Mouse (Mus musculus) CH12.LX (cell line): ENCODE results near the gene Fdxr. TPM values are rescaled to one million over a fixed set of nuclear protein-coding genes. Genes with fewer than 3 reads are reported as not detected.
A peak's percentile ranks its signal among the peaks of the same experiment; 100 is the strongest.

Source experiments
- DNase-seq: peaks from one replicate; pipeline ENCODE4 v3.0.0-alpha.2; 2013; ENCODE audit errors: extremely low read depth
- H3K27ac ChIP-seq: 2 replicates; pipeline ENCODE4 v1.5.1; 2012; ENCODE audit warnings: low read depth, mild to moderate bottlenecking, control low read depth, moderate library complexity; ENCODE audit not compliant: insufficient read depth
- H3K27me3 ChIP-seq: replicated peaks from 2 replicates; pipeline ENCODE3; 2012; ENCODE audit warnings: inconsistent platforms
- H3K36me3 ChIP-seq, 2 experiments: replicated peaks in 1 of 2; 2 replicates each; pipeline versions ENCODE3 to v1.6.1; 2012; ENCODE audit warnings: inconsistent platforms in 1 of 2, low read length in 1 of 2, mild to moderate bottlenecking in 1 of 2, mixed read lengths in 1 of 2, moderate library complexity in 1 of 2; ENCODE audit not compliant: control insufficient read depth in 1 of 2, insufficient read depth in 1 of 2
- H3K4me1 ChIP-seq, 2 experiments: 2 replicates each; pipeline ENCODE4 v1.6.1; 2012; ENCODE audit warnings: inconsistent platforms in 1 of 2, moderate library complexity in 1 of 2; ENCODE audit not compliant: insufficient read depth in 2 of 2, control insufficient read depth in 1 of 2
- H3K4me2 ChIP-seq: 2 replicates; pipeline ENCODE4 v1.6.1; 2012; ENCODE audit warnings: low read depth, mild to moderate bottlenecking, control low read depth; ENCODE audit not compliant: poor library complexity, insufficient read depth, severe bottlenecking
- H3K4me3 ChIP-seq, 3 experiments: fragments of 150-350 bp in 1 of 3; sonication (generic) in 1 of 3; replicated peaks in 1 of 3; 2 replicates each; pipeline versions ENCODE3 to v1.5.1; 2011 to 2012; ENCODE audit warnings: low read depth in 2 of 3, low read length in 2 of 3, mild to moderate bottlenecking in 2 of 3, moderate library complexity in 2 of 3, control low read depth in 1 of 3, improper control_type of control experiment in 1 of 3, inconsistent platforms in 1 of 3, mixed read lengths in 1 of 3; ENCODE audit not compliant: poor library complexity in 1 of 3
- H3K79me2 ChIP-seq: replicated peaks from 2 replicates; pipeline ENCODE4 v1.6.1; 2012; ENCODE audit warnings: mild to moderate bottlenecking, moderate library complexity; ENCODE audit not compliant: control insufficient read depth, poor library complexity, insufficient read depth, severe bottlenecking; ENCODE audit errors: extremely low read depth
- H3K9ac ChIP-seq: 2 replicates; pipeline ENCODE4 v1.6.1; 2012; ENCODE audit warnings: low read depth, mild to moderate bottlenecking, control low read depth, moderate library complexity; ENCODE audit not compliant: insufficient read depth
- H3K9me3 ChIP-seq: replicated peaks from 2 replicates; pipeline ENCODE3; 2012; ENCODE audit warnings: low read length, inconsistent platforms, mixed read lengths
- CTCF ChIP-seq, 2 experiments: IDR thresholded peaks in 1 of 2; conservative IDR thresholded peaks in 1 of 2; 2 replicates each; pipeline ENCODE4 v1.5.1; 2011 to 2012; ENCODE audit warnings: low read depth in 2 of 2, low read length in 2 of 2, improper control_type of control experiment in 1 of 2, inconsistent platforms in 1 of 2, mild to moderate bottlenecking in 1 of 2, moderate library complexity in 1 of 2
- ETS1 ChIP-seq: conservative IDR thresholded peaks from 2 replicates; pipeline ENCODE4 v1.6.1; 2012; ENCODE audit warnings: low read depth, mild to moderate bottlenecking, inconsistent platforms, low read length, improper control_type of control experiment, moderate library complexity
- IRF4 ChIP-seq: IDR thresholded peaks from 2 replicates; pipeline ENCODE4 v1.6.1; 2014; ENCODE audit warnings: low read depth, mild to moderate bottlenecking, inconsistent platforms, low read length, improper control_type of control experiment
- KAT2A ChIP-seq: IDR thresholded peaks from 2 replicates; pipeline ENCODE4 v1.6.1; 2012; ENCODE audit warnings: low read length, improper control_type of control experiment, inconsistent platforms; ENCODE audit not compliant: insufficient replicate concordance
- RAD21 ChIP-seq: IDR thresholded peaks from 2 replicates; pipeline ENCODE4 v1.6.1; 2011; ENCODE audit warnings: low read depth, mild to moderate bottlenecking, low read length, improper control_type of control experiment, moderate library complexity
- ZC3H11A ChIP-seq: IDR thresholded peaks from 2 replicates; pipeline ENCODE4 v1.6.1; 2012; ENCODE audit warnings: low read depth, mild to moderate bottlenecking, inconsistent platforms, low read length, improper control_type of control experiment
- ZMIZ1 ChIP-seq: IDR thresholded peaks from 2 replicates; pipeline ENCODE4 v1.6.1; 2012; ENCODE audit warnings: low read depth, mild to moderate bottlenecking, inconsistent platforms, low read length, improper control_type of control experiment
- dilution Hi-C: fragments of 300-500 bp; cut with MboI; formaldehyde crosslinking; loops from 2 replicates; pipeline ENCODE4 v1.14.3; 2020; ENCODE audit warnings: low sequenced_read_pairs; ENCODE audit not compliant: extremely low pct_unique_long_range_greater_than_20kb, extremely low pct_ligation_motif_present
- in situ Hi-C: fragments of 300-500 bp; cut with MboI; formaldehyde crosslinking; loops from 3 replicates; pipeline ENCODE4 v1.14.3; 2019; ENCODE audit warnings: low sequenced_read_pairs, low pct_ligation_motif_present, low pct_unique_long_range_greater_than_20kb, mixed read lengths
- polyA plus RNA-seq: library from polyadenylated mRNA; unstranded; fragments of >175 nt; gene quantifications from 2 replicates; pipeline ENCODE4 v1.2.1, GENCODE M21; 2012; ENCODE audit warnings: low read depth; ENCODE audit not compliant: insufficient read length
- total RNA-seq, 2 experiments: library from RNA; depleted of rRNA; stranded (reverse); fragments of 300-350 nt in 1 of 2; fragments of >200 nt in 1 of 2; gene quantifications; 2 replicates each; pipeline ENCODE4 v1.2.3; 2012 to 2014

Fdxr gene
- total and polyA plus RNA-seq, 3 experiments: 43.8 to 63.3 (median 58.6) TPM

DNA sequence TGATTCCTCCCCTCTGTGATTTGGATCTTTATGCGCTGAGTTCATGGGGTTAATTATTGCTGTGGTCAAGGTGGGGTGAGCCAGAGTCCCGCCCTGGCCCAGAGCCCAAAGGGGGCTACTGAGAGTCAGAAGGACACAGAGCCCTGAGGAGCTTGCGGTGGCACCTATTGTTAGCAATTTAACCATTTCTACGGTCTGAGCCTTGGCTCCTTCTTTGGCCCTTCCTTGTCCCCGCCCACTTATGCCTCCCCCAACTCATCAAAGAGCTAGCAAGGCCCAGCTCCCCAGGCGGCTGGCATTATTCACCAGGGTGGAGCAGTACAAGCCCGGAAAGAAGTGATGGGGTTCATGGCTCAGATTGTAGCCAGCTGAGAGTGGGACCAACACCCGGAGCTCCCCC lies 30.0 kb upstream of the Fdxr start, which contains the start of gene Otop2:
Gene Otop2 (plus strand): TSS at position 301 of the 400 bp plus-strand sequence.
- Histone ChIP-seq H3K4me1 (peaks cover 0 to 10% of the 10 kb centered on the region in 2 experiments; a peak in 2 of 4 replicates), H3K9ac (no peak within 1 kb of the TSS), H3K27ac (no peak within 1 kb of the TSS), H3K27me3 (peaks cover 89% of the 10 kb centered on the region), H3K9me3 (no peaks in the 10 kb centered on the region), H3K79me2 (no peaks in the 10 kb centered on the region), H3K4me3 (no peak within 1 kb of the TSS), H3K4me2 (no peak within 1 kb of the TSS)
- DNase-seq: no peak
- in situ Hi-C loops: no loop called here
- dilution Hi-C loops: no loop called here
- TF ChIP-seq RAD21: no peak
- no peak for TF ChIP-seq ZMIZ1
- no peak for TF ChIP-seq IRF4
- no peak for TF ChIP-seq ZC3H11A
- TF ChIP-seq, all 38 proteins: peak for 0
- H3K36me3 ChIP-seq: no peaks in the 10 kb centered on the region

DNA sequence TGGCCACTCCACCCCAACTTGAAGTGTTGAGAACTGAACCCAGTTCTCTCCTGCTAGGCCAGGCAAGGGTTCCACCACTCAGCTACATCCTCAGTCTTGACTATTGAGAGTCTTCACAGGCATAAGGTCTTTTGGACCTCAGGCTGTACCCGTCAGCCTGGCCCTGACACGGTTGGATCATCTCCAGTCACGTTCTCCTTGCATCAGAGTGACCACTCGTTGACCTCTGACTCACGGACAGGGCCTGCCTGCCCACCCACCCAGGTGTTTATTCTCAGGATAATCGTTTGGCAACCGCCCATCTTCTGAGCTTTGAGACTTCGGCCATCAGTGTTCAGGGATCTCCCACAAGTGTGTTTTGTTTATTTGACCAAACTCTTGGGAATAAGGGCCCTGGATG lies 26.3 kb upstream of the Fdxr start:
- no peak overlapping the region for H3K4me3 ChIP-seq
- H3K4me1 ChIP-seq: peaks cover 0 to 10% of the 10 kb centered on the region in 2 experiments; a peak in 2 of 4 replicates
- H3K79me2 ChIP-seq: no peaks in the 10 kb centered on the region
- H3K9ac ChIP-seq: no peak overlapping the region
- no peak overlapping the region for H3K4me2 ChIP-seq
- peaks cover 11% of the 10 kb centered on the region for H3K9me3 ChIP-seq
- dilution Hi-C loops: no loop called here
- no peak for TF ChIP-seq KAT2A
- no peak for DNase-seq
- H3K27ac ChIP-seq: no peak overlapping the region
- in situ Hi-C loops: no loop called here
- peaks cover 81% of the 10 kb centered on the region for H3K27me3 ChIP-seq
- H3K36me3 ChIP-seq: no peaks in the 10 kb centered on the region

DNA sequence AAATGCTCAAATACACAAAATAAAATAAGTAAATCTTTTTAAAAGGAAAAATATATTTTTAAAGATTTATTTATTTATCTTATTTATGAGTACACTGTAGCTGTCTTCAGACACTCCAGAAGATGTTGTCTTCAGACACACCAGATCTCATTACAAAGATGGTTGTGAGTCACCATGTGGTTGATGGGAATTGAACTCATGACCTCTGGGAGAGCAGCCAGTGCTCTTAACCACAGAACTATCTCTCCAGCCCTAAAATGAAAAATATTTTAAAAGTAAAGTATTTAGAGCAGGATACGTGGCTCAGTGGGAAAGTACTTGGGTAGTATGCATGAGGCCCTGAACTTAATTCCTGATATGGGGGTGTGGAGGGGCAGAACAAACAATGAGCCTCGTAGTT lies 24.5 kb upstream of the Fdxr start:
- dilution Hi-C loops (no loop called here), in situ Hi-C loops (no loop called here)
- no peak for DNase-seq
- TF ChIP-seq KAT2A: no peak
- H3K9me3 ChIP-seq: peaks cover 11% of the 10 kb centered on the region
- peaks cover 4 to 12% of the 10 kb centered on the region in 2 experiments; a peak in 3 of 4 replicates for H3K4me1 ChIP-seq
- no peak overlapping the region for H3K27ac ChIP-seq
- H3K4me3 ChIP-seq: no peak overlapping the region
- H3K79me2 ChIP-seq: no peaks in the 10 kb centered on the region
- no peaks in the 10 kb centered on the region for H3K36me3 ChIP-seq
- H3K27me3 ChIP-seq: peaks cover 83% of the 10 kb centered on the region
- no peak overlapping the region for H3K4me2 ChIP-seq
- H3K9ac ChIP-seq: no peak overlapping the region

DNA sequence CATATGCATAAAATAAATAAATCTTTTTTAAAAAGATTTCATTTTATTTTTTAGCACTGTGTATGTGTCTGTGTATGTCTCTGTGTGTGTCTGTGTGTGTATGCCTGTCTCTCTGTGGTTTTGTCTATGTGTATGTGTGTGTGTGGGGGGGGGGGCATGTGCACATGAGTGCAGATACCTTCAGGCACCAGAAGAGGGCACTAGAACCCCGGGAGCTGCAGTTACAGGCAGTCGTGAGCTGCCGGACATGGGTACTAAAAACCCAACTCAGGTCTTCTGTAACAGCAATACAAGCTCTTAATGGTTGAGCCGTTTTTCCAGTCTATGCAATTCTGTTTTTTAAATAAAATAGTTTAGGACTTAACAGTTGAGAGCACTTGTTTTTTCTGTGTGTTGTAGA lies 23.9 kb upstream of the Fdxr start:
- Histone ChIP-seq H3K4me2 (no peak overlapping the region), H3K27me3 (peaks cover 85% of the 10 kb centered on the region), H3K36me3 (no peaks in the 10 kb centered on the region), H3K9me3 (peaks cover 11% of the 10 kb centered on the region), H3K79me2 (no peaks in the 10 kb centered on the region), H3K9ac (no peak overlapping the region), H3K4me1 (peaks cover 7 to 9% of the 10 kb centered on the region in 2 experiments), H3K4me3 (no peak overlapping the region), H3K27ac (no peak overlapping the region)
- no peak for DNase-seq
- dilution Hi-C loops: no loop called here
- in situ Hi-C loops: no loop called here
- TF ChIP-seq CTCF (conservative IDR thresholded peaks at IDR 0.05 in 1 of 2, IDR thresholded peaks at IDR 0.05 in 1 of 2; ENCODE audit: low read depth in 2 of 2, low read length in 2 of 2) (peak in 1 of 2 experiments; percentile 44; a peak in 2 of 4 replicates), ETS1 (no peak)
